Mouse (Mus musculus) heart, postnatal 0 days (tissue): Measurements from ENCODE around the gene Mfn1. TPM values are rescaled to one million over a fixed set of nuclear protein-coding genes. Genes with fewer than 3 reads are reported as not detected.

Experiments used
- ATAC-seq: fragments of 200-750 bp; cut with Nextera tagmentation; 2 replicates; pipeline ENCODE4 v1.8.0; 2017; ENCODE audit warnings: low read depth, moderate number of reproducible peaks, moderate library complexity; ENCODE audit not compliant: insufficient read depth
- DNase-seq: peaks from one replicate; pipeline ENCODE4 v3.0.0-alpha.2; 2016; ENCODE audit warnings: low spot score
- H3K27ac ChIP-seq: fragments of 300-500 bp; sonication (generic); 2 replicates; pipeline ENCODE4 v1.5.1; 2014; ENCODE audit warnings: low read depth, mild to moderate bottlenecking
- H3K27me3 ChIP-seq: fragments of 300-500 bp; sonication (generic); 2 replicates; pipeline ENCODE4 v1.6.1; 2014; ENCODE audit warnings: low read length, mixed read lengths; ENCODE audit not compliant: control insufficient read depth, insufficient read depth
- H3K36me3 ChIP-seq: fragments of 300-500 bp; sonication (generic); replicated peaks from 2 replicates; pipeline ENCODE4 v1.6.1; 2014; ENCODE audit warnings: low read length, mixed read lengths; ENCODE audit not compliant: control insufficient read depth, insufficient read depth
- H3K4me1 ChIP-seq: fragments of 300-500 bp; sonication (generic); 2 replicates; pipeline ENCODE4 v1.6.1; 2014; ENCODE audit warnings: antibody characterized with exemption; ENCODE audit not compliant: control insufficient read depth, insufficient read depth
- H3K4me2 ChIP-seq: fragments of 300-500 bp; sonication (generic); 2 replicates; pipeline ENCODE4 v1.6.1; 2014; ENCODE audit warnings: low read depth, mild to moderate bottlenecking, low read length, moderate library complexity
- H3K4me3 ChIP-seq: fragments of 300-500 bp; sonication (generic); 2 replicates; pipeline ENCODE4 v1.5.1; 2014; ENCODE audit warnings: low read depth, low read length
- H3K9ac ChIP-seq: fragments of 300-500 bp; sonication (generic); replicated peaks from 2 replicates; pipeline ENCODE4 v1.6.1; 2014; ENCODE audit warnings: low read depth, low read length, mixed read lengths
- H3K9me3 ChIP-seq: fragments of 300-500 bp; sonication (generic); replicated peaks from 2 replicates; pipeline ENCODE4 v1.6.1; 2016; ENCODE audit warnings: low read length; ENCODE audit not compliant: control insufficient read depth
- CTCF ChIP-seq: IDR thresholded peaks from 2 replicates; pipeline ENCODE4 v1.5.1; 2016; ENCODE audit warnings: antibody characterized with exemption, control low read depth, low read depth
- EP300 ChIP-seq: IDR thresholded peaks from 2 replicates; pipeline ENCODE4 v1.6.1; 2016; ENCODE audit warnings: antibody characterized with exemption, low read depth
- WGBS: fragments of 180-500 bp; shearing (Covaris S2); extraction: QIAGEN DNeasy Blood & Tissue Kit; methylation state at CpG from one replicate; pipeline ENCODE4 v1.1.7; 2014; 5-methylcytosine and 5-hydroxymethylcytosine counted together
- polyA plus RNA-seq: library from polyadenylated mRNA; unstranded; fragments of >200 nt; fragmentation: Nextera tagmentation; extraction: Ambion mirVana; gene quantifications from 2 replicates; pipeline ENCODE4 v1.2.1, GENCODE M21; 2015
- total RNA-seq: library from RNA; depleted of rRNA; stranded (reverse); fragments of >200 nt; gene quantifications from 2 replicates; pipeline ENCODE4 v1.2.3, GENCODE M21; 2014; ENCODE audit warnings: low replicate concordance

Mfn1 gene
- total and polyA plus RNA-seq, 2 experiments from 2014 or later = 106 to 166 TPM

GRCm38 (mm10) chr3:32490076-32490927 is 39.0 kb upstream of the Mfn1 start:
- no peak overlapping the region for H3K27ac ChIP-seq
- ATAC-seq (no peak), DNase-seq (no peak)
- 71% methylated on average over 15 of the region's 15 CpGs for WGBS
- H3K4me1 ChIP-seq = no peaks in the 10 kb centered on the region
- TF ChIP-seq EP300 (no peak), CTCF (no peak)
- H3K9ac ChIP-seq = no peak overlapping the region
- no peaks in the 10 kb centered on the region for H3K27me3 ChIP-seq
- H3K9me3 ChIP-seq = no peaks in the 10 kb centered on the region
- H3K4me3 ChIP-seq = no peak overlapping the region
- H3K4me2 ChIP-seq = no peak overlapping the region
- no peaks in the 10 kb centered on the region for H3K36me3 ChIP-seq

- no peaks in the 10 kb centered on the region for H3K4me1 ChIP-seq
- no peak overlapping the region for H3K27ac ChIP-seq
- ATAC-seq (no peak), DNase-seq (no peak)
- H3K4me3 ChIP-seq = no peak overlapping the region
- TF ChIP-seq CTCF = no peak
- no peak for TF ChIP-seq EP300
- H3K9me3 ChIP-seq = no peaks in the 10 kb centered on the region
- no peak overlapping the region for H3K4me2 ChIP-seq
- H3K9ac ChIP-seq = no peak overlapping the region
- H3K27me3 ChIP-seq = no peaks in the 10 kb centered on the region
- no peaks in the 10 kb centered on the region for H3K36me3 ChIP-seq
Observed at GRCm38 (mm10) chr3:32490928-32491315, 38.3 kb upstream of the Mfn1 start.

- H3K27ac ChIP-seq = no peak within 1 kb of the TSS
- 72% methylated on average over 11 of the region's 11 CpGs for WGBS
- no peaks in the 10 kb centered on the region for H3K4me1 ChIP-seq
- no peaks in the 10 kb centered on the region for H3K9me3 ChIP-seq
- no peaks in the 10 kb centered on the region for H3K36me3 ChIP-seq
- DNase-seq (no peak), ATAC-seq (no peak)
- H3K4me3 ChIP-seq = no peak within 1 kb of the TSS
- H3K9ac ChIP-seq = no peak within 1 kb of the TSS
- H3K27me3 ChIP-seq = no peaks in the 10 kb centered on the region
- no peak for TF ChIP-seq CTCF
- no peak for TF ChIP-seq EP300
- no peak within 1 kb of the TSS for H3K4me2 ChIP-seq
Observed at GRCm38 (mm10) chr3:32492097-32493090, 36.9 kb upstream of the Mfn1 start, which contains the start of gene Kcnmb3. TSS of gene Kcnmb3 (minus strand) at chr3:32492231.

- H3K4me1 ChIP-seq = no peaks in the 10 kb centered on the region
- H3K9me3 ChIP-seq = no peaks in the 10 kb centered on the region
- H3K4me3 ChIP-seq = no peak overlapping the region
- H3K27ac ChIP-seq = no peak overlapping the region
- H3K4me2 ChIP-seq = no peak overlapping the region
- H3K27me3 ChIP-seq = no peaks in the 10 kb centered on the region
- 77% methylated on average over 8 of the region's 8 CpGs for WGBS
- no peaks in the 10 kb centered on the region for H3K36me3 ChIP-seq
- no peak overlapping the region for H3K9ac ChIP-seq
- no peak for ATAC-seq
- DNase-seq = no peak
- TF ChIP-seq EP300 (no peak), CTCF (0 out of 2 replicates have a peak, but pooled peaks have one; percentile 21)
Observed at GRCm38 (mm10) chr3:32494387-32495087, 34.7 kb upstream of the Mfn1 start.

- H3K9ac ChIP-seq = no peak overlapping the region
- H3K4me1 ChIP-seq = no peaks in the 10 kb centered on the region
- WGBS = 77% methylated on average over 8 of the region's 8 CpGs
- no peaks in the 10 kb centered on the region for H3K9me3 ChIP-seq
- ATAC-seq (no peak), DNase-seq (no peak)
- no peaks in the 10 kb centered on the region for H3K36me3 ChIP-seq
- no peak overlapping the region for H3K4me3 ChIP-seq
- H3K27me3 ChIP-seq = no peaks in the 10 kb centered on the region
- H3K27ac ChIP-seq = no peak overlapping the region
- H3K4me2 ChIP-seq = no peak overlapping the region
- TF ChIP-seq EP300 (no peak), CTCF (no peak)
Observed at GRCm38 (mm10) chr3:32495088-32495770, 34.0 kb upstream of the Mfn1 start.
